Mouse (Mus musculus) heart, embryonic 16.5 days (tissue): ENCODE data around the gene Lrp8. TPM values are rescaled to one million over a fixed set of nuclear protein-coding genes. Genes with fewer than 3 reads are reported as not detected.

Experiments
- ATAC-seq: fragments of 200-750 bp; cut with Nextera tagmentation; replicated peaks from 2 replicates; pipeline ENCODE4 v1.8.0; 2017; ENCODE audit warnings: moderate number of reproducible peaks; ENCODE audit not compliant: insufficient read depth, low FRiP score; ENCODE audit errors: extremely low read depth
- H3K27ac ChIP-seq: fragments of 300-500 bp; sonication (generic); 2 replicates; pipeline ENCODE4 v1.5.1; 2014; ENCODE audit warnings: mild to moderate bottlenecking, low read length, control low read depth, moderate library complexity
- H3K27me3 ChIP-seq: fragments of 300-500 bp; sonication (generic); 2 replicates; pipeline ENCODE4 v1.6.1; 2014; ENCODE audit warnings: low read length, mixed read lengths; ENCODE audit not compliant: control insufficient read depth, insufficient read depth
- H3K36me3 ChIP-seq: fragments of 300-500 bp; sonication (generic); 2 replicates; pipeline ENCODE4 v1.6.1; 2014; ENCODE audit not compliant: control insufficient read depth, insufficient read depth
- H3K4me1 ChIP-seq: fragments of 300-500 bp; sonication (generic); 2 replicates; pipeline ENCODE4 v1.6.1; 2014; ENCODE audit warnings: low read length, mixed read lengths; ENCODE audit not compliant: control insufficient read depth, insufficient read depth
- H3K4me2 ChIP-seq: fragments of 300-500 bp; sonication (generic); 2 replicates; pipeline ENCODE4 v1.6.1; 2014; ENCODE audit warnings: low read depth, mild to moderate bottlenecking, control low read depth, low read length
- H3K4me3 ChIP-seq: fragments of 300-500 bp; sonication (generic); 2 replicates; pipeline ENCODE4 v1.5.1; 2014; ENCODE audit warnings: mild to moderate bottlenecking, control low read depth, low read length
- H3K9ac ChIP-seq: fragments of 300-500 bp; sonication (generic); 2 replicates; pipeline ENCODE4 v1.6.1; 2014; ENCODE audit warnings: low read length, control low read depth
- H3K9me3 ChIP-seq: fragments of 300-500 bp; sonication (generic); replicated peaks from 2 replicates; pipeline ENCODE4 v1.6.1; 2016; ENCODE audit warnings: low read length; ENCODE audit not compliant: control insufficient read depth
- WGBS: fragments of 180-500 bp; shearing (Covaris S2); extraction: QIAGEN DNeasy Blood & Tissue Kit; methylation state at CpG from one replicate; pipeline ENCODE4 v1.1.7; 2014; 5-methylcytosine and 5-hydroxymethylcytosine counted together
- polyA plus RNA-seq: library from polyadenylated mRNA; unstranded; fragments of >200 nt; fragmentation: Nextera tagmentation; extraction: Ambion mirVana; gene quantifications from 2 replicates; pipeline ENCODE4 v1.2.1, GENCODE M21; 2015

The Lrp8 gene
- polyA plus RNA-seq, 1 experiment from 2014 or later = 0.91 TPM

GRCm38 (mm10) chr4:107864866-107865265, 62.8 kb downstream of the Lrp8 start:
- no peaks in the 10 kb centered on the region for H3K4me1 ChIP-seq
- WGBS = 72% methylated on average over 4 of the region's 4 CpGs
- H3K9me3 ChIP-seq = no peaks in the 10 kb centered on the region
- H3K27me3 ChIP-seq = no peaks in the 10 kb centered on the region
- no peak overlapping the region for H3K4me2 ChIP-seq
- no peak overlapping the region for H3K9ac ChIP-seq
- no peak overlapping the region for H3K27ac ChIP-seq
- no peak for ATAC-seq
- no peaks in the 10 kb centered on the region for H3K36me3 ChIP-seq
- no peak overlapping the region for H3K4me3 ChIP-seq

GRCm38 (mm10) chr4:107879254-107880050, 77.4 kb downstream of the Lrp8 start, which contains the start of gene Magoh:
Gene Magoh, plus strand, starts transcription at chr4:107879755.
- 2% methylated on average over 48 of the region's 48 CpGs for WGBS
- H3K27me3 ChIP-seq = no peaks in the 10 kb centered on the region
- peak; percentile 94 for ATAC-seq
- peak within 1 kb of the TSS; percentile 88 for H3K4me3 ChIP-seq
- H3K9ac ChIP-seq = peak within 1 kb of the TSS; percentile 91
- H3K27ac ChIP-seq = peak within 1 kb of the TSS; percentile 80
- peaks cover 9% of the 10 kb centered on the region for H3K36me3 ChIP-seq
- no peaks in the 10 kb centered on the region for H3K9me3 ChIP-seq
- peaks cover 12% of the 10 kb centered on the region for H3K4me1 ChIP-seq
- H3K4me2 ChIP-seq = peak within 1 kb of the TSS; percentile 87

- WGBS = 91% methylated on average over 1 of the region's 1 CpGs
- Histone ChIP-seq H3K27me3 (no peaks in the 10 kb centered on the region), H3K4me2 (no peak overlapping the region), H3K36me3 (peaks cover 28% of the 10 kb centered on the region), H3K4me1 (peaks cover 12% of the 10 kb centered on the region), H3K9me3 (no peaks in the 10 kb centered on the region), H3K4me3 (no peak overlapping the region), H3K27ac (no peak overlapping the region), H3K9ac (no peak overlapping the region)
- ATAC-seq = no peak
These were observed 79.6 kb downstream of the Lrp8 start for GRCm38 (mm10) chr4:107881631-107882030.

- H3K9me3 ChIP-seq = no peaks in the 10 kb centered on the region
- H3K4me1 ChIP-seq = peaks cover 11% of the 10 kb centered on the region
- no peak overlapping the region for H3K9ac ChIP-seq
- H3K27ac ChIP-seq = no peak overlapping the region
- H3K4me2 ChIP-seq = no peak overlapping the region
- no peaks in the 10 kb centered on the region for H3K27me3 ChIP-seq
- H3K36me3 ChIP-seq = peaks cover 34% of the 10 kb centered on the region
- 79% methylated on average over 7 of the region's 7 CpGs for WGBS
- no peak overlapping the region for H3K4me3 ChIP-seq
- ATAC-seq = no peak
These were observed 84.3 kb downstream of the Lrp8 start for GRCm38 (mm10) chr4:107886371-107886770.

GRCm38 (mm10) chr4:107889385-107889730, 87.3 kb downstream of the Lrp8 start:
- Histone ChIP-seq H3K9me3 (no peaks in the 10 kb centered on the region), H3K4me3 (peak overlapping the region; percentile 68), H3K27me3 (no peaks in the 10 kb centered on the region), H3K4me2 (peak overlapping the region; percentile 97), H3K9ac (peak overlapping the region; percentile 83), H3K4me1 (peaks cover 11% of the 10 kb centered on the region), H3K36me3 (peaks cover 37% of the 10 kb centered on the region), H3K27ac (peak overlapping the region; percentile 83)
- WGBS = under 1% methylated on average over 12 of the region's 12 CpGs
- peak; percentile 25 for ATAC-seq

GRCm38 (mm10) chr4:107889731-107890432, 87.8 kb downstream of the Lrp8 start, which contains the start of gene 0610037L13Rik:
Gene 0610037L13Rik, plus strand, starts transcription at chr4:107889813.
- WGBS = under 1% methylated on average over 46 of the region's 48 CpGs
- H3K36me3 ChIP-seq = peaks cover 37% of the 10 kb centered on the region
- H3K27ac ChIP-seq = peak within 1 kb of the TSS; percentile 83
- ATAC-seq = peak; percentile 92
- peak within 1 kb of the TSS; percentile 97 for H3K4me2 ChIP-seq
- H3K4me1 ChIP-seq = peaks cover 11% of the 10 kb centered on the region
- peak within 1 kb of the TSS; percentile 68 for H3K4me3 ChIP-seq
- no peaks in the 10 kb centered on the region for H3K9me3 ChIP-seq
- peak within 1 kb of the TSS; percentile 83 for H3K9ac ChIP-seq
- H3K27me3 ChIP-seq = no peaks in the 10 kb centered on the region

GRCm38 (mm10) chr4:107892663-107893062, 90.6 kb downstream of the Lrp8 start:
- no peaks in the 10 kb centered on the region for H3K27me3 ChIP-seq
- H3K4me2 ChIP-seq = no peak overlapping the region
- peaks cover 27% of the 10 kb centered on the region for H3K36me3 ChIP-seq
- WGBS = 78% methylated on average over 2 of the region's 2 CpGs
- ATAC-seq = no peak
- H3K9me3 ChIP-seq = no peaks in the 10 kb centered on the region
- no peak overlapping the region for H3K9ac ChIP-seq
- H3K27ac ChIP-seq = no peak overlapping the region
- no peak overlapping the region for H3K4me3 ChIP-seq
- H3K4me1 ChIP-seq = peaks cover 11% of the 10 kb centered on the region

- Histone ChIP-seq H3K9me3 (no peaks in the 10 kb centered on the region), H3K36me3 (peaks cover 29% of the 10 kb centered on the region), H3K27ac (no peak overlapping the region), H3K4me3 (no peak overlapping the region), H3K9ac (no peak overlapping the region), H3K4me1 (no peaks in the 10 kb centered on the region), H3K4me2 (no peak overlapping the region), H3K27me3 (no peaks in the 10 kb centered on the region)
- no peak for ATAC-seq
- WGBS = 82% methylated on average over 5 of the region's 5 CpGs
These were observed 97.3 kb downstream of the Lrp8 start for GRCm38 (mm10) chr4:107899211-107899927.
